Mouse (Mus musculus) liver (tissue): ENCODE measurements around the gene Onecut1.

Experiments used
- DNase-seq: peaks from one replicate; pipeline ENCODE4 v3.0.0-alpha.2; 2020; ENCODE audit warnings: mixed read lengths

The Onecut1 gene

DNA sequence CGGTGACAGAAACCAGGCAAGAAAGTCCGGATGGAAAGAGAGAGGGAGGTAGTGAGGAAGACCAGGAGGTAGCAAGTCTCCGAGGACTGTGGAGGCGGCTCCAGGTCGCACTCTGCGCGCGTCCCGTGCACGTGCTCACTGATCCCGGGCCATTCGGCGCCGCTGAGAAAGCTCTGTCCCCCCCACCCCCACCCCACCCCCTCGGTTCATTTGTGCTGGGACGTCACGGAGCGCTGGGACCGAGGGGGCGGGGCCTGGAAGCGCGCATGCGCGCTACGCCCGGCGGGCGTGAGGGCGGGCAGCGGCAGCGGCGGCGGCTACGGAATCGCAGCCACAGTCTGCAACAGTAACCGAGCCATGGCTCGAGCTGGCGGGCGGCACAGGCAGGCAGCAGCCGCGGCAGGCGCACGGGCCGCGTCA, at the start of gene Onecut1:
Onecut1 (plus strand) TSS at position 361 of the 420 bp plus-strand sequence.
- peak; percentile 80 for DNase-seq

DNA sequence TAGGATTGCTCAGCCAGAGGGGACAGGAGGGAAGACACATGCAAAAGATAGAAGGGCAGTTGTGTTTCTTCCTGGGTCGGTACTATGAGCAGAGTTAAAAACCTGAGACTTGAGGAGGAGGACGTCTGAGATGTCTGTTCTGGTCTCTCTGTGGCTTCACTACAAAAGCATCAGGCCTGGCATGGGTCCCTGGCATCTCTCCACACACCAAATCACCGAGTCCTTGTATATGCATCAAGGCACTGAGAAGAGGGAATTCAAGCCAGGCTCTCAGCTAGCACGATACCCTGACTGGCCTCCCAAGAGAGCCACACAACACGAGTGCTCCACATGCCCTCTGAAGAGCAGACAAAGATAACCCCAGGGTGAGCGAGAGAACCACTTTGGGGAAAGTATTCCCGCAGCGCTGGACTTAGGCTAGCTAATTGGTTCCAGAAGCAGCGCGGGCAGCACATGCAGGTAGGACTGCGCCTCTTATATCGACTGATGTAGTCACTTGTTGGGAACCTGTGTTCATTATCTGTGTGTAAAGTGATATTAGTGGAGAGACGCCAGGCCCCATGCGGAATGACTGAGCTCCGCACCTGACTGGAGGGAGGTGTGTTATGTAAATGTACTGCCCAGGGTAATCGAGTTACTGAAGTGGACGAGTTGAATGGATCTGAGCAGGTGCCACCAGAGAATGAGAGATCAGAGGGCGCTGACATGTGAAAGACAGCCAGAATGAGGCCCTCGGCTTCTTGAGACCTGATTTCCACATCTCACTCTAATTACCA, 41.8 kb upstream of the Onecut1 start:
- no peak for DNase-seq

DNA sequence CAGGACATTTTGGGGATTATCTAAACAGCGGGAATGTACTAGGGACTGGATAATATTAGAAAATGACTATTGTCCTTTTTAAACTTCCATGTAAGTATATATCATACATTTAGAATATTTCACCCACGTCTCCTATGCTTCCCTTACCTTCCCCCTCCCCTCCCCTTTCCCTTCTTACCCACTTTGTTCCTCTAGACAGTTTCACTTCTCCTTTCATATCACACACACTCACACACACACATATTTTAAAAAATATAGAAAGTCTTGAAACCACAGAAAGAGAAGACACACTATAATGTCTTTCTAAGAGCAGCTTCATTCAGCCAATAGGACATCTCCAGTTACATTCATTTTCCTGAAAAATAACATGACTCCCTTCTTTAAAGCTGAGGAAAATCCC, 36.6 kb upstream of the Onecut1 start:
- DNase-seq = no peak

DNA sequence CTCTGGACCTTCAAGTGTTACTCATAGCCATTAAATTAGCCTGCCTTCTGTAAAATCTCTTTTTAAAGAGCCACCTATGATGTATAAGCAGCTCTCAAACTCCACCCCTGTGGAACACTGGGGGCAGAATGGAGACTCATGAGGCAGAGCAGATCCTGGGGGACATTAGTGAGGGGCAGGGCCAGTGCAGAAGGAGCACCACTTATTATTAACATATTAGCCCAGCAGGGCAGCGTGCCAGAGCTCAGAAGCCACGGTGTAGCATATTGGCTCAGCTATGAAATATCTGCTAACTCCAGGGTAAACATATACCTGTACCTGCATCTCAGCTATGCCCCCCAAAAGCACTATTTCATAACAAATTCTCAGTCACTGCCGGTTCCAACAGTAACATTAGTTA, 32.5 kb upstream of the Onecut1 start:
- no peak for DNase-seq

DNA sequence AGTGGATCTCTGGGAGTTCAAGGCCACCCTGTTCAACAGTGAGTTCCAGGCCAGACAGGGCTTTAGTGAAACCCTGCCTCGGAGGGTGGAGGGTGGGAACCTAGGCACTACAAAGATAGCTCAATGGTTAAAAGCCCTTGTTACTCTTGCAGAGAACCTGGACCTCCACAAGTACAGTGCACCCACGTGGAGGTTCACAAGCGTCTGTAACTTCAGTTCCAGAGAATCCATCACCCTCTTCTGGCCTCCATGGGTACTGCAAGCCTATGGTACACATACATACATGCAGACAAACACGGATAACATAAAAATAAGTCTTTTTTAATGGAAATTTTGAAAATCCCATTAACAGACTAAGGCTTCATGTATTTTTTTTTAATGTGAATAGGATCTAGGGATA, 18.8 kb upstream of the Onecut1 start:
- no peak for DNase-seq

DNA sequence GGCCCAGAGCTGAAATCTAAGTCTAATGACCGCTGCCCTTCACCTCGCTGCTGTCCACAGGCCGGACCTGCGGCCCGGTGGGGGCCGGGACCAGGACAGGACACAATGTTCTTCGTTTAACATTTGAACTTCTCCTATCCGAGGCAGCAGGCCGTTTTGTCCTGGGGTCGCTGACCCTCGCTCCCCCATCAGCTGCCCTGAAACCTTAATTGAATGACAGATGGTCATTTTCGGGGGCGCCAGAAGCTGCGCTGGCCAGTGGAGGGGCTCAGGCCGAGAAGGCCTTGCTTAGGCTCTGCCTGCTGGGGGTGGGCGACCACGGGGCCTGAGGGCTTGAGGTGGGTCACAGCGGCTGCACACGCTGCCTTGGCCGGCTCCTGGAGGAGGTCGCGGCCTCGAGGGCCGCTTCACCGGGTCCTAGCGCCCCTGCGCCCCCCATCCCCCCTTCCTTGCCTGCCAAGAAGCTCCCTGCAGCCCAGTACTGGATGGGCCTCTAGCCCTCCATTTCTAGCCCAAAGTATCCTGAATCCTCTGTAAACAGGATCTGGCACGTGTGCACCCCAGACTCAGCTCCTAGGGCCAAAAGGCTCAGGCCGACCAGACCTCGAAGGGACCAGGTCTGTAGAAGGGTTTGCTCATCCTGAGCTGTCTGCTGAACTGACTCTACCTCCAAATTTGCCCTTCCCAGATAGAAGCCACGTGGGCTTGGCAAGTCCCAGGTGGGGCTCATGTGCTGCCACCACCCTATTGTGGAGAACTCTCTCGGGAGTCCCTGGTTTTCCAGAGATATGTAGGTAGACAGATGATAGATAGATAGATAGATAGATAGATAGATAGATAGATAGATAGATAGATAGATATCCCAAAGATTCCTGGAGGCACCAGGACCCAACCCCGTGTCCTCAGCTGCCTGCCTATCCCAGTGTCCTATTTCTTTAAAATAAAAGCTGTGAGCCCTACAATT, 14.6 kb upstream of the Onecut1 start:
- DNase-seq = no peak

DNA sequence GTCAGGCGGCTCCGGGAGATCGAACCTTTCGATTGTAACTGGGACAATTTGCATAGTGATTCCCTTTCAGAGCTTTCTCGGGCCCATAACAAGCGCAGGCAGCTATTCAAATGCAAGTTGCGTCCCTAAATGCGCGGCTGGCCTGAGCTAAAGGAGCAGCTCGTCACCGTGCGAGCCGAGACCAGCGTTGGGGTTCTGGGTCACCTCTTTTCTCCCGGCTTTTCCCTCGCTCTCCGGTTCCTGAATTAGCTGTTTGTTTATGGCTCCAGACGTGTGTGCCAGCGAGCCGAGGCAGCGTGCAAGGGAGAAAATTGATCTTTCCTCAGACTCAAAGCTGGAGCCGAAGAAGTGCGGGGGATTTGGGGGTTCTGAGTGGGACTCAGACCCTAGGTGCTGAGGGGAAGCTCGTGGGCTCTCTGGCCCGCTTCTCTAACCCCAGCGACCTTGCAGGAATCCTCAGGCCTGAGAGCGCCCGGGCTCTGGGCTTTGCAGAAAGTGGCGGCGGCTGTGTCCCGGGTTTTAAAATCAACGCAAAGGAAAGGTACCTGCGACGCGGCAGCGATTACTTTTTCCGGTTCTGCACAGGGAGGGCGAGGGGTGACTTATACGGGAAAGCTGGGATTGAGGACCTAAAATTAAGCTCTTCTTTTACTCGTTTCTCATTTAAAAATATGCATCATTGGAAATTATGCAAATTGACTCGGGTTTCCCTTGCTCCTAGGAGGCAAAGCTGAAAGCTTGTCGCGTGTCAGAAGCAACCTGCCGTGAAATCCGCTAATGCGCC, 13.1 kb upstream of the Onecut1 start:
- DNase-seq = no peak

- no peak for DNase-seq
Observed at GRCm38 (mm10) chr9:74849195-74849978, 12.3 kb upstream of the Onecut1 start.

DNA sequence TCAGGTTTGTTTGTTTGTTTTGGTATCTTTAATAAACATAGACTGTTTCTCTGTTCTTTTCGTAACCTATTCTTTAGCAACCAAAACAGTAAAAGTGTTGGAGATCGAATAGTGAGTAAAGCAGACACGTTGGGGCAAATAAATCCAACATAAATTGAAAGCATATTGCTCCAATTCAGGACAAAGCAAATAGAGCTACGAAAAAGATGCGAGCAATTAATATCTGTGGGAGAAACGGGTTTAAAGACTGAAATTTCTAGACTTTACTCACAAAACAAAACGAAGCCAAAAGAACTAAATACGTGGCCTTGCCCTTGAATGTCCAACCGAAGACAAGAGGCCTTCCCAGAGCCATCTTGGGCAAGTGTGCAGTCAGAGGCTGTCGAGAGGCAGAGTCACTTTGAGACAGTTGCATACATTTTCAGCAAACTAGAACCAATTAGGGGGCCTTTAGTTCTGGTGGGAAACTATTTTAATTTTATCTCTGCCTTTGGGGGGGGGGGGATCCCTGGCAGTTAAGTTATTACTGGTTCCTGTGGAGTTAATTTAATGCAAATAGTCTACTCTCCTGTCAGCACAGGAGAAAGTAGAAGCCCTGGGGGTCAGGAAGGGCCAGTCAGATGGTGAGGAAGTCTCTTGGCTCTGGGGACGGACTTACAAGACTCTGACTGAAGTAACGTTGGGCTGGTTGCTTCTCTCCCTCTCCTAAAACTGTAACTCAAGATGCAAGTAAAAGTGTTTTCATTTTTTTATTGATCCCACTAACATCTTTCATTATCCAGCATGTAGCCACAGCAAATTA, 11.5 kb upstream of the Onecut1 start:
- DNase-seq = no peak

DNA sequence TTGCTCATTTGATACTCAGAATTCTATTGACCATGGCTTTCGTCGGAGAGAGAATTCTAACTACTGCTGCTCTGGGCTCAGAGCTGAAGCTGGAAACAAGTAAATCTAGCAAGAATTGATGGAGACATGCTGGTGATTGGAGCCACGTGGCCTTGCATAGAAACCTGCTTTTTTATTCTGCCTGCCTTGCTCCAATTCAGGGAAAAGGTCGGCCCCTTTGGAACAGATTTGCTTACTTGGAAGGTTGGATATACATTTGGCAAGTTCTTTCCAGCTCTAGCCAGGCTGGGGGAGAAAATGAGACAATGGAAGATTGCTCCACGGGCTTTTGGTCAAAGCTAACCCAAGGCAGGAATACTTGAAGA, 11.0 kb upstream of the Onecut1 start:
- DNase-seq = no peak

- no peak for DNase-seq
Observed at GRCm38 (mm10) chr9:74851601-74852000, 10.1 kb upstream of the Onecut1 start.

DNA sequence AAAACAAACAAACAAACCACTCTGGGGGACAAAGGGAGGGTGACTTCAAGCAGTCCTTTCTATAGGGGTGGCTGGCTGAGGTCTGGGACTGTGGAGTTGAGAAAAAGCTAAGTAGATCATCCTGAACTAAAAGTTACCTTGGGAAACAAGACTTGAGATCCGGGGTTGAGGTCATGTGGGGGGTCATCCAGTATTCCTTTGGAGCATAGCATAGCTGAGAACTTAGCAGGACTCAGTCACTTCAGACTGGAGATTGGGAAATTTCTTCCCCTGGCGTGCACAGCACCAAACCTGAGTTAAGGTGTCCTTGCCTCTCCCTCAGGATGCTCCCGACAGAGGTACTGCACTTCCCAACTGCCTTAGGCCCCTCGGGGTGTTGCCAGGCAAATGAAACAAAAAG, 9.4 kb upstream of the Onecut1 start:
- DNase-seq = no peak

GRCm38 (mm10) chr9:74853191-74854072, 8.3 kb upstream of the Onecut1 start:
- no peak for DNase-seq

DNA sequence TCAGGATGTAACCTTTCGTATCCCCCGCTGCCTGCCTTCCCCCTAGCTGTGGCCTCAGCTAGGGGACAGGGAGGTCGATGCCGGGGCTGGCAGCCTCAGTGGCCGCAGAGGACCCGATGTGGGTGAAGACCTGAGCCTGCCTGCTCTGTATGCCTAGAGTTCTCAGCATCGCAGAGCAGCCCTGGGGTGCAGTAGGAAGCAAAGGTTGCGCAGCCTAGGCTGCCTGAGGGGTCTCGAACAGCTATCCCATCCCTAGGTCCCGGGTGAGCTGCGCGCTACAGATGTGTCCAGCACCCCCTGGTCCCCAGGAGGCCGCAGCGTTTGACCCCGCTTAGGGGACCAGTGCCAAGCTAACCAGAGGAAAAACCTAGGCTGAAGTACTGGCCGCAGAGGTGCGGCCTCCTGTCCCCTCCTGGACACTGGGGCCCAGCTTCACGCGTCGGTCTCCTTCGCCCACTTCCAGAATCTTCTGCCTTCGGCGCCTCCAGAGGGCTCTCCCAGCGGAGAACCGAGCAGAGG, 7.6 kb upstream of the Onecut1 start:
- no peak for DNase-seq

DNA sequence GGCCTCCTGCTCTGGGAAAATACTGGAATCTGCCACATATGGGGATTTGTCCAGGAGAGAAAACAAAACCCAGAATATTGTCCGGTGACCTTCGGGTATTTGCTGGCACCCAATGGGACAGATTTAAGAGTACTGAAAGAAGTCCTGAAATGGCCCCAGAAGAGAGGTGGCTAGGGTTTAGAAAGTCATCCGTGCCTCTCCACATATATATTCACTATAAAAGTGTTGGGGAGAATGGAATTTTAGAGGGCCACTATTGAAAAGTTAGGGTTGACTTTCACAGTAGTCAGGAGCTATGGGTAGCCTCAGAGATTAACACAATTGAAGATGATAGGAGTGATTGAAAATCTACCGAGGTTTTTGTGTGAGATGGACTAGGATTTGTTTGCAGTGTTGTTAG, 6.3 kb upstream of the Onecut1 start:
- no peak for DNase-seq

DNA sequence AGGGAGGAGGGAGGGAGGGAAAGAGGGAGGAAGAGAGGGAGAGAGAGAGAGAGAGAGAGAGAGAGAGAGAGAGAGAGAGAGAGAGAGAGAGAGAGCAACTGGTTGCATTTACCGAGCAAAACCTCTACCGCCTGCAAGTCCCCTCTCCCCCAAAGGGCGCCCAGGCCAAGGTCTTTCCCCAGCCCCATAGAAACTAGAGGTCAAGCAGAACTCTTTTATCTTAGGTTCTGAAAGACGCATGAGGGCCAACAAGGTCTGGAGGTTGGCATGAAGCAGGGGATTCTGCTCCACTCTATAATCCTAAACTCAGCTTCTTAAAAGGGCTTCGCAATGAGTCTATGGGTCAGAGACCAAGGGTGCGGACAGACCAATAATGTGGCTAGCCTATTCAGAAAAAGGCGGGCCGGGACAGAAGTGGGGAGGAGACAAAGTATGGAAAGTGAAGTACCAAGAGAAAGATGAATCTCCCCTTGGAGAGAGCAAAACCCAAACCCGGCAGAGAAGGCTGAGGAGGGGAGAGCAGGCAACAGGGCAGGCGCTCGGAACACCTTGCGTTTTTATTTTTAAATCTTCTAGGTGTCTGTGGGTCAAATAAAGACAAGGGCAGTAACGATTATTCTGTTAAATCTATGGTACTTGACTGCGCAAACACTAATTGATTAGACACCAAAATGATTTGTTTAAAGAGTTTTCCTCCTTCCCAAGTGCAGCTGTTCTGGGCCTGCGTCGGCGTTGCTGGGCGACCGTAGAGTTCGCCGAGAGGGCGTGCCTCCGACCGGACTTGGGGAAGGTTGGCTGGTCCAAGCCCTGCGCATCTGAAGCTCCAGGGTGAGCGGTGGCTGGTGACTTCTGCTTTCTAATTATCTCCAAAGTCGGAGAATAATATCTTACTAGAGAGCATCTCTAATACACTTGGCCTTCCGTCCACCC, 4.9 kb upstream of the Onecut1 start:
- DNase-seq = no peak

- no peak for DNase-seq
Observed at GRCm38 (mm10) chr9:74857508-74857840, 4.2 kb upstream of the Onecut1 start.

DNA sequence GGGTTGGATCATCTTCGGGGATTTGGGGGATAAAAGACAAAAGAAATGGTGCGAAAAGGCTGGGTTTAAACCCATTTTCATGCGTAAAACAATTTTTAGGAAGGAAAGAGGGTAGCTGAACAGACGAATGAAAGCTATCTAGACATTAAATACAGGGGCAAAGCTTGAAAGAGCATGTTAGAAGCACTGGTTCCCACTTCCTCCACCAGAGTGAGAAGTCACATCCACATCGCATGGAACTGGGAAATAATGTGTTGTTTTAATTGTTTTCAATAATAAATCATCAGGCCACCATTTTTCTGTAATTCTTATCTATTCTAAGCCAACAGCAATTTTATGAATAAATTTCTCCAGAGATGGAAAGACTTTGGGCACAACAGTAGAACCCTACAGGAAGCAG, 3.6 kb upstream of the Onecut1 start:
- no peak for DNase-seq

DNA sequence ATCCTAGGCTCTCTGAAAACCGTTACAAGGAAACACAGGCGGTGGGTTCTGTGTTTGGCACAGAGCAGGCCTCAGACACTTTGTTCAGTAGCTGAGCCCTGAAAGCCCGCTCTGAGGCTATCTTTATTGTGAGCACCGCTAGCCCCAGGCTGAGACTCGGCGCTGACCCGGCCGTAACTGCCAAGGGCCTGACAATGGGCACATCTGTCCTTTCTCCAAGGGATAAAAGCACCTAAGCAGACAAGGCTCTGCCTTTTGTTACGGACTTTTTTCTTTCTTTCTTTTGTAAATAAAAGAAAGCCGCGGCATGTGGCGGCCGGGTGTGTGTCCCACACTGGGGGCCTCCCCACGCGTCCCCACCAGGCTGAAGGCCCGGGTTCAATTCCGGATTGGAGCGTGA, 1.3 kb upstream of the Onecut1 start:
- no peak for DNase-seq
